Mouse (Mus musculus) midbrain, embryonic 16.5 days (tissue): Measurements from ENCODE around the gene Anks1b. TPM values are rescaled to one million over a fixed set of nuclear protein-coding genes. Genes with fewer than 3 reads are reported as not detected.
A peak's percentile ranks its signal among the peaks of the same experiment; 100 is the strongest.

Experiments
- ATAC-seq: fragments of 200-750 bp; cut with Nextera tagmentation; 2 replicates; pipeline ENCODE4 v1.8.0; 2017; ENCODE audit warnings: moderate TSS enrichment
- H3K27ac ChIP-seq: fragments of 300-500 bp; sonication (generic); 2 replicates; pipeline ENCODE4 v1.5.1; 2014; ENCODE audit warnings: mild to moderate bottlenecking, low read length, mixed read lengths
- H3K27me3 ChIP-seq: fragments of 300-500 bp; sonication (generic); 2 replicates; pipeline ENCODE4 v1.6.1; 2014; ENCODE audit warnings: low read depth, low read length, mixed read lengths; ENCODE audit not compliant: control insufficient read depth, insufficient read depth
- H3K36me3 ChIP-seq: fragments of 300-500 bp; sonication (generic); 2 replicates; pipeline ENCODE4 v1.6.1; 2014; ENCODE audit warnings: mild to moderate bottlenecking, low read length, moderate library complexity, mixed read lengths; ENCODE audit not compliant: control insufficient read depth, insufficient read depth
- H3K4me1 ChIP-seq: fragments of 300-500 bp; sonication (generic); 2 replicates; pipeline ENCODE4 v1.6.1; 2014; ENCODE audit warnings: mild to moderate bottlenecking, low read length, mixed read lengths; ENCODE audit not compliant: control insufficient read depth, insufficient read depth
- H3K4me2 ChIP-seq: fragments of 300-500 bp; sonication (generic); 2 replicates; pipeline ENCODE4 v1.6.1; 2014; ENCODE audit warnings: mild to moderate bottlenecking, low read length, mixed read lengths
- H3K4me3 ChIP-seq: fragments of 300-500 bp; sonication (generic); 2 replicates; pipeline ENCODE4 v1.5.1; 2014; ENCODE audit warnings: low read depth, mild to moderate bottlenecking, low read length, moderate library complexity, mixed read lengths
- H3K9ac ChIP-seq: fragments of 300-500 bp; sonication (generic); 2 replicates; pipeline ENCODE4 v1.6.1; 2014; ENCODE audit warnings: low read depth, low read length, mixed read lengths
- H3K9me3 ChIP-seq: fragments of 300-500 bp; sonication (generic); replicated peaks from 2 replicates; pipeline ENCODE4 v1.6.1; 2014; ENCODE audit warnings: mild to moderate bottlenecking, low read length, mixed read lengths; ENCODE audit not compliant: control insufficient read depth, poor library complexity, severe bottlenecking
- WGBS: fragments of 180-500 bp; shearing (Covaris S2); extraction: QIAGEN DNeasy Blood & Tissue Kit; methylation state at CpG from one replicate; pipeline ENCODE4 v1.1.7; 2014; 5-methylcytosine and 5-hydroxymethylcytosine counted together
- polyA plus RNA-seq: library from polyadenylated mRNA; unstranded; fragments of >200 nt; fragmentation: Nextera tagmentation; extraction: Ambion mirVana; gene quantifications from 2 replicates; pipeline ENCODE4 v1.2.1, GENCODE M21; 2015

The Anks1b gene
- polyA plus RNA-seq, 1 experiment from 2014 or later, result 94.3 TPM

DNA sequence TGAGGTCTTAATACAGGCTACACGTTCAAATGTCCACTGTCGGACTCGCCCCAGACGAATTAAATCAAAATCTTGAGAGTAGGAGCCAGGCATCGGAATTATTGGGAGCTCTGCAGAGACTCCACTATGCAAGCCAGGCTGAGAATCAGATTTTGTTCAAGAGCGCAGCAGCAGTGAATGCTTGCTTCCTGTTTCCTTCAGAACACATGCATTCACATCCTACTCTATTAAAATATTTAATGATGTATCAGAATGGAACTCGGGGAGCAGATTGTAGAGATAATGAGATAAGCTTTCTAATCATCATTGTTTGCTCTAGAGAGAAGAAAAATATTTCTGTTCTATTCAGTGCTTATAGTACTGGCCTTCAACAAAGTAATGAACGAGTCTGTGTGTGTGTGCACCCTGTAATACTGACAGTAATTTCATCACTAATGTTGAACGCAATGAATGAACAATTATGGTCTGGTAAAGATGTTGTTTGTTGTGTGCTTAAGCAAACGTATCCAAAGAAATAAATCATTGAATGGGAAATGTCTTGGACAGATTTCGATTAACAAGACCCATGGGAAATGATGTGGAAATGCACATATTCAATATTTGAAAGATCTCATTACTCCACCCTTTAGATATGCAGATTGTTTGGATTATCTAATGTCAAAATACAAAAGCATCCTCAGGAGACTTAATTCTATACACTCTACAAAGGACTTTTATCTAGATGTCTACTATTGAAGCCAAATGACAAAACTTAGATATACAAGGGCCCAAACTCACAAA is 835.7 kb downstream of the Anks1b start:
- Histone ChIP-seq H3K9ac (no peak overlapping the region), H3K27ac (no peak overlapping the region), H3K4me2 (no peak overlapping the region), H3K4me3 (no peak overlapping the region), H3K9me3 (no peaks in the 10 kb centered on the region), H3K36me3 (no peaks in the 10 kb centered on the region), H3K4me1 (peaks cover 3% of the 10 kb centered on the region; the same call in 1 of the 2 replicates), H3K27me3 (no peaks in the 10 kb centered on the region)
- WGBS, result 24% methylated on average over 11 of the region's 11 CpGs
- 0 out of 2 replicates have a peak, but pooled peaks have one; percentile 8 for ATAC-seq

- no peaks in the 10 kb centered on the region for H3K9me3 ChIP-seq
- H3K4me1 ChIP-seq, result peaks cover 3% of the 10 kb centered on the region; the same call in 1 of the 2 replicates
- H3K4me2 ChIP-seq, result no peak overlapping the region
- H3K4me3 ChIP-seq, result no peak overlapping the region
- WGBS, result 7% methylated on average over 5 of the region's 5 CpGs
- no peak overlapping the region for H3K27ac ChIP-seq
- H3K9ac ChIP-seq, result no peak overlapping the region
- H3K36me3 ChIP-seq, result no peaks in the 10 kb centered on the region
- H3K27me3 ChIP-seq, result no peaks in the 10 kb centered on the region
- no peak for ATAC-seq
Measured at GRCm38 (mm10) chr10:90709602-90709931, 836.3 kb downstream of the Anks1b start.

GRCm38 (mm10) chr10:90717961-90718360 is 844.7 kb downstream of the Anks1b start:
- Histone ChIP-seq H3K27ac (no peak overlapping the region), H3K27me3 (no peaks in the 10 kb centered on the region), H3K9ac (no peak overlapping the region), H3K9me3 (no peaks in the 10 kb centered on the region), H3K36me3 (no peaks in the 10 kb centered on the region), H3K4me1 (0 out of 2 replicates have a peak, but pooled peaks cover under 1% of the 10 kb centered on the region), H3K4me3 (no peak overlapping the region), H3K4me2 (no peak overlapping the region)
- ATAC-seq, result no peak
- 67% methylated on average over 11 of the region's 11 CpGs for WGBS

DNA sequence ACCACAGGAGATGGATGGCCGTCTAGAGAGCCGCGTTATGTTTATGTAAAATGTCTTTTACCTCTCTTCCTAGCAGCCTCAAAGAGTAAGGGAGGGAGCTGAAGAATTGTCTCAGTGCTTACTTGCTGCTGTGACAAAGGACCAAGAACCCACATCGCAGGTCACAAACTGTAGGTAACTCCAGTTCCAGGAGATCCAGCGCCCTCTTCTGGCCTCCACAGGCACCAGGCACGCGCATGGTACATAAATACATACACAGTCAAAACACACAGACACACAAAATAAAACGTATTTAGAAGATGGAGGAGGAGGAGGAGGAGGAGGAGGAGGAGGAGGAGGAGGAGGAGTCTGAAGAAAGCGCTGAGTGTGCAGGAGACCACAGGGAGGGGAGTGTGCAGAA is 845.4 kb downstream of the Anks1b start:
- 93% methylated on average over 8 of the region's 9 CpGs for WGBS
- Histone ChIP-seq H3K27me3 (no peaks in the 10 kb centered on the region), H3K9me3 (no peaks in the 10 kb centered on the region), H3K4me2 (no peak overlapping the region), H3K9ac (no peak overlapping the region), H3K36me3 (no peaks in the 10 kb centered on the region), H3K4me1 (peaks cover 3% of the 10 kb centered on the region; the same call in 1 of the 2 replicates), H3K4me3 (no peak overlapping the region), H3K27ac (no peak overlapping the region)
- ATAC-seq, result no peak

DNA sequence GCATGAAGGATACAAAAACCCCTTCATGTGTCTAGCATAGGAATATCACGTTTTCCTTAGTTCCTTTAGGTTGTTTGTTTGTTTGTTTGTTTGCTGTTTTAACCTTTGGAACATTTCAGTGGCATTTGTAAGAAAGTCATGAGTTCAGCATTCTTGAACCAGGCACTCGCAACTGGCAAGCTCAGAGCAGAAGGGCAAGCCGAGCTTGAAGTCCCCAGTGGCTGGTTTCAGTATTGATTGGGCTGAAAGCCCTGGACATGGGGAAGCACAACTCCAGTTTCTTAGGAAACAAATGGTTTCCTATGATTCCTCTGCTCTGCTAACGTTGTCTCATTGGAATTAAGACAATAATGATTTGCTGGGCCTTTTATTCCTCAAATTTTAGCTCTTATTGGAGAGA is 846.7 kb downstream of the Anks1b start:
- peaks cover 6% of the 10 kb centered on the region for H3K4me1 ChIP-seq
- ATAC-seq, result no peak
- WGBS, result 52% methylated on average over 4 of the region's 4 CpGs
- no peak overlapping the region for H3K4me2 ChIP-seq
- H3K9ac ChIP-seq, result no peak overlapping the region
- H3K9me3 ChIP-seq, result no peaks in the 10 kb centered on the region
- H3K4me3 ChIP-seq, result no peak overlapping the region
- no peak overlapping the region for H3K27ac ChIP-seq
- no peaks in the 10 kb centered on the region for H3K27me3 ChIP-seq
- no peaks in the 10 kb centered on the region for H3K36me3 ChIP-seq

DNA sequence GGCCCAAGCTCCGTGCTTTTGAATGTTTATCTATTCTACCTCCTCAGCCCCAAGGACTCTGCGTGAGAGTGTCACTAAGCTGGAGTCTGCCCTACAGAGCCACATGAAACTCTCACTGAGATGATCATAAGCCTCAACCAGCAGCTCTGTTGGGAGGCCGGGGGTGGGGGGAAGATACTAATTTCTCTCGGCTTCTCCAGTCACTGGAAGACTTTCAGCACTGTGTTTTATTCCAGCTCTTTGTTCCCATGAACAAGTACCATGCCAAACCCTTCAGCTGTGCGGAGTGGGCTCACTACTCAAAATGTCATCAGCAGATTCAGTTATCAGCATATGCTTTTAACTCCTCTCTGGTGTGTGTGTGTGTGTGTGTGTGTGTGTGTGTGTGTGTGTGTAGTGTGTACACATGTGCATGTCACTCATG is 849.8 kb downstream of the Anks1b start:
- Histone ChIP-seq H3K4me1 (peaks cover 7% of the 10 kb centered on the region), H3K27ac (0 out of 2 replicates have a peak overlapping the region, but pooled peaks have one; percentile 28), H3K9me3 (no peaks in the 10 kb centered on the region), H3K4me3 (no peak overlapping the region), H3K4me2 (no peak overlapping the region), H3K36me3 (no peaks in the 10 kb centered on the region), H3K9ac (no peak overlapping the region), H3K27me3 (no peaks in the 10 kb centered on the region)
- WGBS, result 56% methylated on average over 5 of the region's 5 CpGs
- 0 out of 2 replicates have a peak, but pooled peaks have one; percentile 11 for ATAC-seq

- Histone ChIP-seq H3K27me3 (no peaks in the 10 kb centered on the region), H3K4me2 (no peak overlapping the region), H3K4me3 (no peak overlapping the region), H3K4me1 (peaks cover 13% of the 10 kb centered on the region), H3K9me3 (no peaks in the 10 kb centered on the region), H3K27ac (peak overlapping the region; percentile 35; the same call in 1 of the 2 replicates), H3K9ac (no peak overlapping the region), H3K36me3 (no peaks in the 10 kb centered on the region)
- peak; percentile 9; the same call in 1 of the 2 replicates for ATAC-seq
- WGBS, result 58% methylated on average over 13 of the region's 13 CpGs
Measured at GRCm38 (mm10) chr10:90723941-90724341, 850.6 kb downstream of the Anks1b start.

GRCm38 (mm10) chr10:90724931-90725330 is 851.6 kb downstream of the Anks1b start:
- Histone ChIP-seq H3K36me3 (no peaks in the 10 kb centered on the region), H3K9ac (no peak overlapping the region), H3K27ac (no peak overlapping the region), H3K27me3 (no peaks in the 10 kb centered on the region), H3K9me3 (no peaks in the 10 kb centered on the region), H3K4me1 (peaks cover 20% of the 10 kb centered on the region), H3K4me2 (no peak overlapping the region), H3K4me3 (no peak overlapping the region)
- no peak for ATAC-seq
- WGBS, result 67% methylated on average over 1 of the region's 1 CpGs
